Mouse (Mus musculus) layer of hippocampus, adult 9-10 months (tissue): Measurements from ENCODE around the gene Enah.

Experiments
- DNase-seq: peaks from one replicate; pipeline ENCODE4 v3.0.0; 2022; ENCODE audit warnings: low spot score

The Enah gene

DNA sequence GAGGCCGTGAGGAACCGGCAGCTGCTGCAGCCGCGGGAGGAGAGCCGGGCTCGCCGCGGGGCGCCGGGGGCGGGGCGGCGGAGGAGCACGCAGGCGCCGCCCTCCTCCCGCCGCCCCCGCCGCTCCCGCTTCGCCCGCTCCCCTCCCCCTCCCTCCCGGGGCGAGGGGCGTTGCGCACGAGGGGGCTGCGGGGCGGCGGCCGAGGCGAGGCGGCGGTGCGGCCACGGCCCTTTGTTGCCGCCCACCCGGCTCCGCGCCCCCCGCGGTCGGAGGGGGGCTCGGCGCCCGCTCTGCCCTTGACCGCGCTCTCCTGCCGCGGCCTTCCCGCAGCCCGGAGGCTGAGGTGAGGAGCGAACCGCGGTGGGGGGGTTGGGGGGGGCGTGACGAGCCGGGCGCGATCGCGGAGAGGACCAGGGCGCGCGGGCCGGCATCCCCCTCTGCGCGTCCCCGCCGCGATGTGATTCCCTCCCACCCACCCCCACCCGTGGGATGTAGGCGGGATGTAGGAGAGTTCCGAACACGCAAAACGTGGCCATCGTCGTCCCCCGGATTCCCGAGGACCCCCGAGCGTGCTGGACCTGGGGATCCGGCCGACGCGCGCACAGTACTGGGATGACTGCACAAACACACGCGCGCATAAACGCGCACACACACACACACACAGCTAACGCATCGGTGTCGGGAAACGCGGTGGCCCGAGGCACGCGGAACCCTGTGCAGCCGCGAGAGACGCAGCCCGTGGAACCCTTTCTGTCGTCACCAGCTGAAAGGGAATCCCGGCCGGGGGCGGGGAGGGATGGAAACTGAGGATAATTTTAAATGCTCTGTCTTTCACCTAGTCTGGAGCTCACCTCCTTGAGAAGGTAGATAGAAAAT is at the start of gene Enah:
Gene Enah, minus strand, starts transcription at position 65 of the 876 bp plus-strand sequence.
- DNase-seq = no peak

DNA sequence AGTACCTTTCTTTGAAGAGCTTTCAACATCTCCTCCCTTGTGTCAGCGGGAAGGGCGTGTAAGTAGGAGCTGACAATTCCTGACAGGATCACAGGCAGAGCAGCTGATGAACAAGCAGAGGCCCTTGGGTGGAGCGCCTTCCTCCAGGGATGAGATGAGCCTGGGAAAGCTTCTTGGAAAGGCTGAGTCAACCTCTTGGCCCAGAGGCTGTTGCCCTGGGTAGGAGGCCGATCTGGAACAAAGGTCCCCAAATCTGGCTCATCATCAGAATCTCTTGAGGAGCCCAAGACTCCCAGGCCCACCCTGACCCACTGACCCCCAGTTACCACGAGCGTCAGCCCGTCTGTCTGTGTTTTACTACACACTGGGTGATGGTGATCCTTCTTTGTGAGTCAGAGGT is 48.3 kb upstream of the Enah start:
- DNase-seq = no peak

DNA sequence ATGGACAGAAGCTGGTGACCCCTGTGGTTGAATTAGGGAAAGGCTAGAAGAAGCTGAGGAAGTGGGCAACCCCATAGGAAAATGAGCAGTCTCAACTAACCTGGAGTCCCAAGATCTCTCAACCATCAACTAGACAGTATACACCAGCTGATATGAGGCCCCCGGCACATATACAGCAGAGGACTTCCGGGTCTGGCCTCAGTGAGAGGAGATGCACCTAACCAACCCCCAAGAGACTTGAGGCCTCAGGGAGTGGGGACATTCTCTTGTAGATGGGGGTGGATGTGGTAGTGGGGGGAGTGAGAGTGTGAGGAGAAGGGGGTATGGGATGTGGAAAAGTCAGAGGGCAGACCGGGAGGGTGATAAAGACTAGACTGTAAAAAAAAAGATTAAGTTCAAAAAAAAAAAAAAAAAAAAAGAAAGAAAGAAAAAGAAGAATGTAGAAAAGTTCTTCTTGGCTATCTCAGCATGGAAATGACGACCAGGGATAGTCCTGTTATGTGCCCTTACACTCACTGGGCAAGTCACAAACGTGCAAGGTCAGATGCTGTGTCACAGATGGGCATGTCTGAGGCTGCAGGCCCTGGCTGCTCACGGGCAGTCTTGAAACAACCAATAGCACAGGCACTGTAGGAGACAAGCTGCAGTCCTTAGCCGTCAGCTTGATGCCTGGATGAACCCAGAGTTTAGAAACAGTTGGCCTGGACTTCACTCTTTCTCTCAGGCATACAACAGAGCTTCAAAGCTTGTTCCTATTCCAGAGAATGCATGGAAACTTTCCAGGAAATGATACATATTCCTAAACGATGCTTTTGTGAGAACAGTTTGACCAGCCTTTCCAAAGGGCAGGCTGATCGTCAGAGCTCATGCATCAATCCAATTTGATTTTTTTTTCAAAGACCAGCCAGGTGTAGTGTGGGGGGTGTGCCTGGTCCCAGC is 47.0 kb upstream of the Enah start:
- no peak for DNase-seq

DNA sequence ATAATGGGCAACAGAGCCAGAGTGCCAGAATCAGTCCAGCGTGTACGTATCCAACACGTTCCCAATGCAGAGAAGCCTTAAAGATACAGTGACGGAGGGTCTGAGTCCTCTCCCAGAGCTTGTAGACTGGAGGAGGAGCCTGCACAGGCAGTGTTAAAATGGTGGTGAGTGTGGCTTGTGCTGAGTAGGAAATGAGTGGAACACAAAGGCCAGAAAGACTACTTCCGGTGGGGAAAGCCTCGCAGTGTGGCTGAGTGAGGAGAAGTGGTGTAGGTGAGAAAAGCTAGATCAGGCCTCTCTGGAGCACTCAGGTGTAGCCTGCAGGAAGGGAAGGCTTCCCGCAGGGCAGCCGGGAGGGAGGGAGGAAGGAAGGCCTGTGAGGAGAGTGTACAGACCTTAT is 43.9 kb upstream of the Enah start:
- DNase-seq = no peak

DNA sequence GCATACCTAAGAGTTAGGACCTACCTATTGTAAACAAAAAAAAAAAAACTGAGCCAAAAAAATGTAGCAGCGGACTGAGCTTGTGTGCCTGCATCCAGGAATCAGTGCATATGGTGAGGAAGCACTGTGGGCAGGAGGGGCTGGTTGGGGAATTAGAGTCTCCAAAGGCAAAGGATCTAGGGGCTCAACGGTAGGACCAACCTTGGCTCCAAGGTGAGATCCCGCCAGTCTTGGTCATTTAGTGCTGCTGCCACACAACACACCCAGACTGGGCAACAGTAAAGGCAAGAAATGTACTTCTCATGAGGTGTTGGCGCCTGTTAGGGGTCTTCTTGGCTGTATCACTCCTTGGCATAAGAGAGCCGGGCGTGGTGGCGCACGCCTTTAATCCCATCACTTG is 43.0 kb upstream of the Enah start:
- no peak for DNase-seq

DNA sequence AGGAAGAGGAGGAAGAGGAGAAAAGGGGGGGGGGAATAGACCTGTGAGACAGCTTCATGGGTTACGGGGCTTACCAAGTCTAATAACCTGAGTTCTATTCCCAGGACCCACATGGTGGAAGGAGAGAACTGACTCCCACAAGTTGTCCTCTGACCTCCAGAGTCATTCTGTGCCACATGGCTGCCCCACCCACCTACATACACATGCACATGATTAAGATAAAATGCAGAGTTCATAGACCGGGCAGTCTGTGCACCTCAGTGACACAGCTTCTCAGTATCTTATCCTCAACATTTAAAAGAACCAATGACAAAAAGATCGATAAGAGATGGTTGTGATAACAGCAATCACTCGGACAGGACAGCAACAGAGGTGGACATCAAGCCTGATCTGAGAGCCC is 41.4 kb upstream of the Enah start:
- DNase-seq = no peak

DNA sequence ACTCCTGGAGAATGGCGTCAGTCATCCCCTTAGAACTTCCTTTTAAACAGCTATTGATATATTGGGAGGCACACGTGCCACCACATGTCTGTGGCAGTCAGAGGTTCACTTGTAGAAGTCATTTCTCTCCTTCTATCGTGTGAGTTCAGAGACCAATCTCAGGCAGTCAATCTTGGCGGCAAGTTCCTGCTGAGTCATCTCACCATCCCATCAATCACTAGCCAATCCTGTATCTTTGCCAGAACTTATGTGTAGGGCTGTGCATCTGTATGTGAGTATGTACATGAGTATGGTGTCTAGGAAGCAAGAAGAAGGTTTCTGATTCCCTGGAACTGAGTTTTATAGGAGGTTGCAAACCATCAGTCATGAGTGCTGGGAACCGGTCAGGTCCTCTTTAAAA is 40.0 kb upstream of the Enah start:
- DNase-seq = no peak

DNA sequence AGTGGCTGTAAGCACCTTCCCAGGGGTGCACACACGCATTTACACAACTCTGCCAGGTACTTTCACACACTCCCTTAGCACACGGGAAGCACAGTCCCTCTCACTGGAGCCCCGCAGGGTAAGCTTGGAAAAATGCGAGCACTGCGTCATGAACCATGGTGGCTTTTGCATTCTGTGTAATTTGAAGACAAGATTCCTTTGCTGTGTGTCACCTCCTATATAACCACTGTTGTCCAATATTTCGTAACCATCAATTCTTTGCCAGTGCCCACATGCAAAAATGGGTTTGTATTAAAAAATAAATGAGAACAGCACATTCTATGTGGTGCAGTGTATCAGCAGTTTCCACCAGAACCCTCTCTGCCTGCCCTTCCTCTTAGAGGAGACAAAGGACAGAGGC is 38.2 kb upstream of the Enah start:
- DNase-seq = no peak

DNA sequence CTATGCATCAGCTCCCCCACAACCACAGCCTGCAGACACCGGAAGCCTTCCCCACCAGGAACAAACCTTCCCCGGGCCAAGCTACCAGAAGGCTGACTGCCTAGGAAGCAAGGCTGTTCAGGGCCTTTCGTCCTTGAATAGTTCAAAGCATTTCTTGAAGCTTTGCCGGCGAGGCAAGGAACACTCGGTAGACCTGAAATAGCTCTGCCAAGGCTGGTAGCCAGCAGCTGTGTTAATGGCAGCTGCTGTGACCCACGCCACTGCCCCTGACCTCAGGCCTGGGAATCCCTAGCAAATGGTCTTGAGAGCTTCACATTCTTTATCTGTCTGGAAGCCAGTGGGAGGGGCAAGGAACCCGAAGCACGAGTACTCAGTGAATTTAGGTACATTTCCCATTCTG is 35.3 kb upstream of the Enah start:
- DNase-seq = no peak

DNA sequence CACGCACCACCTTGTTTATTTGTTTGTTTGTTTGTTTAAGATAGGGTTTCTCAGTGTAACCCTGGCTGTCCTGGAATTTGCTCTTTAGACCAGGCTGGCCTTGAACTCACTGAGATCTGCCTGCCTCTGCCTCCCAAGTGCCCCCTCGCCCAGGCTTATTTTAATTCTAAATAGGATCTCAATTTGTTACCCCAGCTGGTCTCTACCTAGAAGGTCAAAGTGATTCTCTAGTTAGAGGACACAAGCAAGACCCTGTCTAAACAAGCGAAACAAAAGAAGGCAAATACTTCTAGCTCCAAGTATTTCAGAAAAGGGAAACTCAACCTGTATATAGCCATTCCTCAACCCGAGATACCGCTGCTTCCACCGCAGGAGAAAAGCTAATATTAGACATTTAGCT is 34.9 kb upstream of the Enah start:
- no peak for DNase-seq

DNA sequence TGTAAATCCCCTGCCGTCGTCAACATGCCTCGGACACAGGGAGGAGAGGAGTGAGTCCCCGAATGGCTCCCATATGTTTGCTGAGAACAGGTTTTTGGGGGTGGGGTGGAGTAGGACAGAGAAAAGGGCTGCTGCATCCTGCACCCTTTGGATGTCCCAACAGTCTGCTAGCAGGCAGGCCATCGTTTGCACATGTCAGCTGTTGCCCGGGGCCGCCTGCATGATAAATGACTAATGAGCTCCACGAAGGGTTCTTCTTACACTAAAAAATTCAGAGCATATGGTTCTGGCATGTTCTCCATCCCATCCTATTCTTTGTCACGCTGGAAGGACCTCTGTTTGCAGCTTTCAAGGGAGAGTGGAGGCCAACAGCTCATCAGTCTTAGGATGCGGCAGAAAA is 33.2 kb upstream of the Enah start:
- DNase-seq = no peak

DNA sequence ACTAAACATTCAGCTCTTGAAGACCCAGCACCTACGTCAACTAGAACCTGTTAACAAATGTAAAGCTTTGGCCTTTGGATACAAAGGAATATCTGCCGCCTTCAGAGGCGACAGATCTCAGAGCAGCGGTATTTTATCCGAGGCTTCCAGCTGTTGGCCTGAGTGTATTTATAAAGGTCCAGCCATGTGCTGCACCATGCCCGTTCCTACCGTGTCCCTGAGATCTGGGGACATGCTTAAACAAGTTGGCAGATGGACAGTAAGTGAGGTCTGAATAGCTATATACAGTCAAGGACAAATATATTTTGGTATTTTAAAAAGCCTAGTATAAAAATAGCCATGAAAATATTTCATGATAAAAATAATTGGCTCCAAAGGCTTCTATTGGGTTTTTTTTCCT is 32.6 kb upstream of the Enah start:
- DNase-seq = no peak

DNA sequence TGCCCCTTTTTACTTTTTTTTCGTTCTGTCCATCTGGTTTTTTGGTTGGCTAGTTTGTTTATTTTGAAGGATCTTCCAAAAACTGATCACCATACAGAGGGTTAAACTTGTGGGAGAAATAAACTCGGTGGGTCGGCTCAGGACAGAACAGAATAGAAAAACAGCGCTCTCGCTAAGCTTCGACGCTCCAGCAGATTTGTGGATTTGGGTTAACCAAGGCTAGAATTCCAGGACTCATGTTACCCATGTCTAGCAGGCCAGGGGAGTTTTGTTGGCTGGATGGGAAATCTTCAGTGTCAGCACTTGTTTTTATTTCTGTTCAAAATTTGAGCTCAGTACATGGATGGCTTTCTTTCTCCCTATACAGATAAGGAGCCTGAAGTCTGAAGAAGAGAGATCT is 30.0 kb upstream of the Enah start:
- no peak for DNase-seq

DNA sequence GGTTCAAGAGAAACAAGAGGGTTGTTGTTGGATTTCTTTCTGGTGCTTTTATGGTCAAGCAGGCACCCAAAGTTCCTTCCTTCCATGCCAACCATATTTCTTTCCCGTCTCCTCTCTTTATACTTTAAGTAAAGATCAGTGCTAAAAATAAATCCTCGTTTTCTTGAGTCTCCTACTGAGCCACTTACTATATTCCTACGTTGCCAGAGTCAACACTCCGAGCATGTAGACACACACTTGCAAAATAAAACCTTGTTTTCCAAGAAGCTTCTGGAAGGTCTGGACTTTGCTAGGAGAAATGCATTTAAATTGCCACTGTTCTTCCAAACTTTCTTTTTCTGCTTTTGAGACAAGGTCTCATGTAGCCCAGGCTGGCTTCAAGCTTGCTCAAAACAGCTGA is 28.3 kb upstream of the Enah start:
- no peak for DNase-seq

DNA sequence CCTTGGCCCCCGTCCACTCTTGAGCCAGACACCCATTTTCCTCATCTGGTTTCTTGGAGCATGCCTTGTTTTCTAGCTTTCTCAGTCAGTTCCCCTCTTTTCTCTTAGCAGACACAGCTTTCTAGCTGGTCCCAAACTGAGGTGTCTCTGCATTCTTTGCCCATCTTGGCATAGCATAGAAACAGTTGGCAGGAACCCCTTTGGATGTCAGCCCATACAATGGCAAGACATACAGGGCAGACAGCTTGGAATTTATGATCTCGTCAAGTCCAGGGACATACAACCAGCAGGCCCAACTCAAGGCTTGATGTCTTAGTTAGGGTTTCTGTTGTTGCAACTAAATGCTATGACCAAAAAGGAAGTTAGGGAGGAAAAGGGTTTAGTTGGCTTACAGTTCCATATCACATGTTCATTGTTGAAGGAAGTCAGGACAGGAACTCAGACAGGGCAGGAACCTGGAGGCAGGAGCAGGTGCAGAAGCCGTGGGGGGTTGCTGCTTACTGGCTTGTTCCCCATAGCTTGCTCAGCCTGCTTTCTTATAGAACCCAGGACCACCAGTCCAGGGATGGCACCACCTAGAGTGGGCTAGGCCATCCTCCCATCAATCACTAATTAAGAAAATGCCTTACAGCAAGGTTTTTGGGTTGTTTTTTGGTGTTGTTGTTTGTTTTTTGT is 27.4 kb upstream of the Enah start:
- no peak for DNase-seq

DNA sequence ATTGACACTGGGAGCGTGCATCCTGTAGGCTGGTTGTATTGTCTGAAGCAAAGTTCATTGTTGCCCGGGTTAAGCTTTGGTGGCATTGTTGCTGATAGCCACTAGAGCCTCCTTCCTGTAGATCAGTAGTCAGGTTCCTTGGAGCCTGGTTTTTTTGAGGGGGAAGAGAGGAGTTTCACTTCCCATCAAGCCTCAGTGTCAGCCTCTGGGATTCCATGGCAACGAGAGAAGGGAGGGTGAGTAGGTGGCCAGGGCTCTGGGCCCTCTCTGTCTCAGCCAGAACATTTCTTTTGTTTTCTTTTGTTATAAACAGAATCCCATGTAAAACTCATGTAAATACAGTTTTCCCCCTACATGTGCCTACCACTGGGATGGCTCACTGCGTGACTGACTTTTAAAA is 25.4 kb upstream of the Enah start:
- DNase-seq = no peak

DNA sequence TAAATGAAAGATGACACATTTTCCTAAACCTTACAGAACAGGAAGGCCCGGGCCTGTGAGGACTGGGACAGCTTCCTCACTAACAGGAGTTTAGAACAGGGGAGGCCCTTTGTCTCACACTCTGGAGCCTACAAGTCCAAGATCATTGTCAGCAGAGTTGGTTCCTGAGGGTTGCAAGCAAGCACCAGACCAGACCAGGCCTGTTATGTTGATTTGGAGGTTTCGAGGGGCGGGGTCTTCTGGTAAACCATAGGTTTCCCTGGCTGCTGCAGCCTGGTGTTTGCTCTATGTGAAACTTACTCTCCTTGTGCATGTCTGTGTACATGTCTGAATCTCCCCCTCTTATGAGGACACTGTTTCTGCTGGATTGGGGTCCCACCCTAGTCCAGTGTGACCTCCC is 20.7 kb upstream of the Enah start:
- no peak for DNase-seq

DNA sequence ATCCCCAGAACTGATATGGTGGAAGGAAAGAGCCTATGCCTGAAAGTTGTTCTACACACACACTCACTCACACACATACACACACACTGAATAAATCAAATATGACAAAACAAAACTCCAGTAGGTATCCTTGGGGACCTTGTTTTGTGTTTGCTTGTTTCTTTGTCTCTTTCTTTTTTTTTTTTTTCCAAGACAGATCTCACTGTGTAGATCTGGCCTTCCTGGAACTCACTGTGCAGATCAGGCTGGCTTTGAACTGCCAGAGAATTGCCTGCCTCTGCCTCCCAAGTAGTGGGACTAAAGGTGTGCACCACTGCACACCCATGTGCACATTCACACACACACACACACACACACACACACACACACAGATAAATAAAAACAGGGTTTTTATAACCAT is 12.0 kb upstream of the Enah start:
- DNase-seq = no peak

DNA sequence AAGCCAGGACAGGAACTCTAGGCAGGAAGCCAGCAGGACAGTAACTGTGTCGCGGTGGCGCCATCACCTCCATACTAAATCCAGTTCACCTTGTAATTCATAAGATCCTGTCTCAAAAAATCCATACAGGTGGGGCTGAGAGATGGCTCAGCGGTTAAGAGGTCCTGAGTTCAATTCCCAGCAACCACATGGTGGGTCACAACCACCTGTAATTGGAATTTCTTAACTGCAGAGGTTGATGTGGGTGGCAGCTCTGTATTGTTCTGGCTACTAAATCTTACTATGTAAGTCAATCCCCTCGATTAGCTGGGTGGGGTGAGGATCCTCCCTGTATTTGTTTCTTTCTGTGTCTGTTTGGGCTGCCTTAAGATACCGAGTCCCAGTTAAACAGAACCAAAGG is 11.3 kb upstream of the Enah start:
- no peak for DNase-seq

DNA sequence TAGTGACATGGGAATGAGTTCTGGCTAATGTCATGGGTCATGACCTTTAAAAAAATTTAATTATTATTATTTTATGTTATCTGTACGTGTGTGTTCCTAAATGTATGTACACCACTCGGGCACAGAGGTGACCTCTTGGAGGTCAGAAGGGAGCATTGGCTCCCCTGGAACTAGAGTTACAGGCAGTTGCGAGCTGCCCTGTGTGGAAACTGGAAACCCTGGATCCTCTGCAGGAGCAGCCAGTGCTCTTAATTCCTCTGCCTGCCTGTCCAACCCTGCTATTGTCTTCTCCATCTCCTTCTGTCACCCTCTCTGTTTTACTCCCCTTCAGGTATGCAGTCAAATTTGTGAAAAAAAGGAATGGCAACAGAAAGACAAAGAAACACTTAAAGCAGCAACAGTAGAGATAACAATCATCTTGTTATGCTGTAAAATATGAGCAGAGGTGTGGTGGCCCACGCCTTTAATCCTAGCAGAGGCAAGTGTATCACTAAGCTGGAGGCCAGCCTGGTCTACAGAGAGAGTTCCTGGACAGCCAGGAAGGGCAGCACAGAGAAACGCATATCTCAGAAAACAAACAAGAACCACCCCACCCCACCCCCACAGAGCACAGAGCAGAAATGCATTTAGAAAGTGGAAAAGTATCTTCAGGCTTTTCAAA is 10.3 kb upstream of the Enah start:
- DNase-seq = no peak

DNA sequence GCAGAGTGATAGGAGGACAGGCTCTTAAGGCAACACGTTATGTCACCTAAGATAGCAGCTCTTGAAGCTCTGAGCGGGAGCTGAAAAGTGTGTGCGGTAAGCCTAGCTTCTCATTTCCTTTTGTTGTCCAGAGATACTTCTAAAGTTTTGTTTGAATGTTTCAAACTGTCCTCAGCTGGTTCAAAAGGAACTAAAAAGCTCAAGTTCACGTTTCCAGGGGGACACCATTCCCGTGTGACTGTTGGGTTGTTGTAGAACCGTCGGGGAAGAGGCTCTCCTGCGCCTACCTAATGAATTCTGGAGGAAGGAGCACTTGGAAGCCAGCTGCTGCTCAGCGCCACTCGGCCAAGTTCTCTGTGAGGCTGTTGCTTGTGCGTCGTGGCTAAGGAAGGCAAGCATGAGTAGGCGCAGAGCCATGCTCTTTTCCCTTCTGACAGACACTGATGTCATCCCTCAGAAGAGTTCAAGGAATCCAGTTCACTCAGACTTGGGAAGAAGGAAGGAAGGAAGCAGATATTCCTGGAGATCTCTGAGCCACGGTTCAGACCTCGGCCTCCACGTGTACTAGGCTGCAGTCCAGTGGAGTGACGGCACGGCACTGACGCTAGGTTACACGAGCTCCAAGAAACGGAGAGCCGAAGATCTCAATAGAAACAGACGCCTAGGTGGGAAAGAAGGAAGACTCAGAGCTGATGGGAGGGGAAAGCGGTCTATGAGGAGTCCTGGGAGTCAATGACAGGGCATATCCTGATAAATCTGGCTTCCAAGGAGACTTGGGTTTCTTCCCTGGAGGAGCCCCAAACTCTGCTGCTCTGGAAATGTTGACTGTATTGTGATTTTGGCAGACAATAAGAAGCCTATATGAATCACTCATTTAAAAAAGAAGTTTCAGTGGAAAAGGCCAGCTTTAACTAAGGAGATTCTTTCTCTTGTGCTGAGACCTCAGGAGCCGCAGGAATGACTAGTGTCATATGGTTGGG is 8.7 kb upstream of the Enah start:
- DNase-seq = no peak
